ENCODE assay signal across 9 mouse cellular contexts in genomic region chr11:75938379-75938906, GRCm38 (mm10). TPM values are rescaled to one million over a fixed set of nuclear protein-coding genes. Genes with fewer than 3 reads are reported as not detected.
DNase-seq lines count a peak whose midpoint lies in the region; ATAC-seq lines count a peak whose summit lies in the region.
"Had no signal": no experiment of that assay in that cellular context is flagged by ENCODE, and none has a peak within 500 bp of the region (broad histone marks: within the 10 kb centered on the region; RNA-seq: fewer than 3 reads in every experiment).

Gene Rph3al (minus strand): TSS chr11:75938429.

- H3K9ac ChIP-seq in hindbrain, embryonic 12.5 days: peak within 1 kb of the TSS; percentile 41
- H3K9ac ChIP-seq in limb, embryonic 13.5 days: peak within 1 kb of the TSS; percentile 36; the same call in 1 of the 2 replicates
- H3K9ac ChIP-seq: liver, embryonic 14.5 days had no signal

- no peak for ATAC-seq in hindbrain, embryonic 12.5 days (ENCODE audit: low FRiP score)
- ATAC-seq in limb, embryonic 13.5 days (ENCODE audit: low FRiP score, low read depth): no peak
- ATAC-seq in CD4-positive, CD25-positive, alpha-beta regulatory T cell, adult 4 months: no peak

- H3K27ac ChIP-seq in embryonic facial prominence, embryonic 10.5 days (replicated peaks): peak within 1 kb of the TSS; percentile 82
- H3K27ac ChIP-seq in hindbrain, embryonic 12.5 days: peak within 1 kb of the TSS; percentile 67
- H3K27ac ChIP-seq in limb, embryonic 13.5 days: peak within 1 kb of the TSS; percentile 39; the same call in 1 of the 2 replicates
- H3K27ac ChIP-seq: liver, embryonic 14.5 days had no signal

- H3K9me3 ChIP-seq in embryonic facial prominence, embryonic 10.5 days: peaks cover 5% of the 10 kb centered on the region; the same call in 1 of the 2 replicates
- H3K9me3 ChIP-seq in hindbrain, embryonic 12.5 days (replicated peaks): no peaks in the 10 kb centered on the region; the same call in 1 of the 2 replicates
- H3K9me3 ChIP-seq in limb, embryonic 13.5 days: peaks cover 5% of the 10 kb centered on the region; the same call in 1 of the 2 replicates

- H3K4me2 ChIP-seq in hindbrain, embryonic 12.5 days (replicated peaks): 0 out of 2 replicates have a peak within 1 kb of the TSS, but pooled peaks have one; percentile 2
- peak within 1 kb of the TSS; percentile 43 for H3K4me2 ChIP-seq in limb, embryonic 13.5 days (replicated peaks)

- peaks cover 56% of the 10 kb centered on the region for H3K4me1 ChIP-seq in embryonic facial prominence, embryonic 10.5 days
- H3K4me1 ChIP-seq in hindbrain, embryonic 12.5 days: peaks cover 29% of the 10 kb centered on the region
- H3K4me1 ChIP-seq in limb, embryonic 13.5 days: peaks cover 39% of the 10 kb centered on the region

- H3K4me3 ChIP-seq in embryonic facial prominence, embryonic 10.5 days: peak within 1 kb of the TSS; percentile 37; the same call in 1 of the 2 replicates
- H3K4me3 ChIP-seq in hindbrain, embryonic 12.5 days: no peak within 1 kb of the TSS
- no peak within 1 kb of the TSS for H3K4me3 ChIP-seq in limb, embryonic 13.5 days

- no peaks in the 10 kb centered on the region for H3K27me3 ChIP-seq in embryonic facial prominence, embryonic 10.5 days (replicated peaks; ENCODE audit: low read depth, poor library complexity, severe bottlenecking)
- H3K27me3 ChIP-seq in hindbrain, embryonic 12.5 days: no peaks in the 10 kb centered on the region; the same call in 1 of the 2 replicates
- no peaks in the 10 kb centered on the region for H3K27me3 ChIP-seq in limb, embryonic 13.5 days

- DNase-seq in NIH3T3 (ENCODE audit: low read depth): peak; percentile 9
- no peak for DNase-seq in embryonic facial prominence, embryonic 10.5 days (ENCODE audit: low spot score)
- no peak for DNase-seq in cerebellum, postnatal 4 days (ENCODE audit: low spot score in 2 of 2)
- DNase-seq in right cerebral cortex, postnatal 10 days (ENCODE audit: low spot score in 2 of 2): no peak
- DNase-seq in urinary bladder, postnatal 10 days (ENCODE audit: low spot score): no peak

- WGBS in embryonic facial prominence, embryonic 10.5 days: 68% methylated on average over 6 of the region's 6 CpGs
- 67% methylated on average over 6 of the region's 6 CpGs for WGBS in hindbrain, embryonic 12.5 days
- WGBS in limb, embryonic 13.5 days: 63% methylated on average over 6 of the region's 6 CpGs

- no peaks in the 10 kb centered on the region for H3K36me3 ChIP-seq in embryonic facial prominence, embryonic 10.5 days (replicated peaks)
- H3K36me3 ChIP-seq in hindbrain, embryonic 12.5 days: no peaks in the 10 kb centered on the region
- H3K36me3 ChIP-seq in limb, embryonic 13.5 days: no peaks in the 10 kb centered on the region

RNA-seq across cellular contexts. Expression of gene Rph3al, which starts in this region (rescaled TPM):
- 2.2 and 3.5 TPM in 2 replicates for polyA plus RNA-seq in embryonic facial prominence, embryonic 10.5 days (2016; fragmentation: Nextera tagmentation; extraction: Ambion mirVana)
- 2.6 and 2.9 TPM in 2 replicates for polyA plus RNA-seq in hindbrain, embryonic 12.5 days (2016; fragmentation: Nextera tagmentation; extraction: Ambion mirVana)
- polyA plus RNA-seq in limb, embryonic 13.5 days (2015; fragmentation: Nextera tagmentation; extraction: Ambion mirVana): 2.5 and 2.6 TPM in 2 replicates
- 1 to 10 TPM; 6.3 to 7.9 TPM for polyA plus RNA-seq in CD4-positive, CD25-positive, alpha-beta regulatory T cell, adult 4 months (2017; shearing (Covaris generic))
